Mouse (Mus musculus) neural tube, embryonic 14.5 days (tissue): ENCODE results near the gene G3bp2. TPM values are rescaled to one million over a fixed set of nuclear protein-coding genes. Genes with fewer than 3 reads are reported as not detected.

Experiments used
- ATAC-seq: fragments of 200-750 bp; cut with Nextera tagmentation; 2 replicates; pipeline ENCODE4 v1.8.0; 2017; ENCODE audit warnings: low read depth, mild to moderate bottlenecking, moderate TSS enrichment, moderate library complexity
- H3K27ac ChIP-seq: fragments of 300-500 bp; sonication (generic); 2 replicates; pipeline ENCODE4 v1.5.1; 2014; ENCODE audit warnings: low read depth, mild to moderate bottlenecking, control low read depth, low read length, moderate library complexity, mixed read lengths
- H3K27me3 ChIP-seq: fragments of 300-500 bp; sonication (generic); 2 replicates; pipeline ENCODE4 v1.6.1; 2014; ENCODE audit warnings: low read length; ENCODE audit not compliant: control insufficient read depth, insufficient read depth
- H3K36me3 ChIP-seq: fragments of 300-500 bp; sonication (generic); 2 replicates; pipeline ENCODE4 v1.6.1; 2014; ENCODE audit warnings: low read length, mixed read lengths; ENCODE audit not compliant: control insufficient read depth, insufficient read depth
- H3K4me1 ChIP-seq: fragments of 300-500 bp; sonication (generic); 2 replicates; pipeline ENCODE4 v1.6.1; 2014; ENCODE audit warnings: low read length; ENCODE audit not compliant: control insufficient read depth, insufficient read depth
- H3K4me2 ChIP-seq: fragments of 300-500 bp; sonication (generic); 2 replicates; pipeline ENCODE4 v1.6.1; 2014; ENCODE audit warnings: mild to moderate bottlenecking, low read depth, low read length, control low read depth
- H3K4me3 ChIP-seq: fragments of 300-500 bp; sonication (generic); 2 replicates; pipeline ENCODE4 v1.5.1; 2014; ENCODE audit warnings: low read depth, low read length, control low read depth, mixed read lengths
- H3K9ac ChIP-seq: fragments of 300-500 bp; sonication (generic); replicated peaks from 2 replicates; pipeline ENCODE4 v1.6.1; 2014; ENCODE audit warnings: low read depth, mild to moderate bottlenecking, control low read depth, low read length, mixed read lengths
- H3K9me3 ChIP-seq: fragments of 300-500 bp; sonication (generic); 2 replicates; pipeline ENCODE4 v1.6.1; 2016; ENCODE audit warnings: low read length; ENCODE audit not compliant: control insufficient read depth
- WGBS: fragments of 180-500 bp; shearing (Covaris S2); extraction: QIAGEN DNeasy Blood & Tissue Kit; methylation state at CpG from one replicate; pipeline ENCODE4 v1.1.7; 2014; 5-methylcytosine and 5-hydroxymethylcytosine counted together
- polyA plus RNA-seq: library from polyadenylated mRNA; unstranded; fragments of >200 nt; fragmentation: Nextera tagmentation; extraction: Ambion mirVana; gene quantifications from 2 replicates; pipeline ENCODE4 v1.2.1, GENCODE M21; 2014

G3bp2 gene
- polyA plus RNA-seq, 1 experiment from 2014 or later: 408 TPM

DNA sequence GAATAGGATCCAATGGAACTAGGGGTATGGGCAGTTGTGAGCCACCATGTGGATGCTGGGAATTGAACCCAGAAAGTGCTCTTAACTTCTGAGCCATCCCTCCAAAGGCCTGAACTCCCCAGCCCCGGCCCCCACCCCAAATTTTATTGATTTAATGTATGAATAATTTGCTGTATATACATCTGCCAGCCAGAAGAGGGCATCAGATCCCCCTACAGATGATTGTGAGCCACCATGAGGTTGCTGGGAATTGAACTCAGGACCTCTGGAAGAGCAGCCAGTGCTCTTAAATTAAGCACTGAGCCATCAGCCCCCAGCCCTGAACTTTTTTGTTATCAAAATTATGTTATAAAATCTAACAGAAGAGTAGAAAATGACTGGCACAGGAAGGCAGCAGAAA, 7.2 kb downstream of the G3bp2 start:
- H3K4me2 ChIP-seq: no peak overlapping the region
- WGBS: 77% methylated on average over 1 of the region's 1 CpGs
- no peak overlapping the region for H3K27ac ChIP-seq
- H3K4me3 ChIP-seq: no peak overlapping the region
- H3K9ac ChIP-seq: no peak overlapping the region
- no peak for ATAC-seq
- no peaks in the 10 kb centered on the region for H3K27me3 ChIP-seq
- H3K9me3 ChIP-seq: no peaks in the 10 kb centered on the region
- peaks cover 15% of the 10 kb centered on the region for H3K4me1 ChIP-seq
- H3K36me3 ChIP-seq: 0 out of 2 replicates have a peak, but pooled peaks cover 6% of the 10 kb centered on the region

DNA sequence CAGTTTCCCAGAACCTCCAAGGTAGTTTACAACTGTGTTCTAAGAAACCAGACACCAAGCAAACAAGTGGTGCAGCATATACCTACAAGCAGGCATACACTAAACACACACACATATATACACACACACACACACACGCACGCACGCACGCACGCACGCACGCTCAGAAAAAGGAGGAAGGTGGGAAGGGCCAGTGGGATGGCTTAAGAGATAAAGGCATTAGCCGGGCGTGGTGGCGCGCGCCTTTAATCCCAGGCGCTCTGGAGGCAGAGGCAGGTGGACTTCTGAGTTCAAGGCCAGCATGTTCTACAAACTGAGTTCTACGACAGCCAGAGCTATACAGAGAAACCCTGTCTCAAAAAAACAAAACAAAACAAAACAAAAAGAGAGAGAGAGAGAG, 9.5 kb downstream of the G3bp2 start:
- Histone ChIP-seq H3K36me3 (peaks cover 8% of the 10 kb centered on the region; the same call in 1 of the 2 replicates), H3K27ac (no peak overlapping the region), H3K9ac (no peak overlapping the region), H3K4me1 (no peaks in the 10 kb centered on the region), H3K4me2 (no peak overlapping the region), H3K9me3 (no peaks in the 10 kb centered on the region), H3K27me3 (no peaks in the 10 kb centered on the region), H3K4me3 (no peak overlapping the region)
- WGBS: 92% methylated on average over 14 of the region's 14 CpGs
- ATAC-seq: no peak

GRCm38 (mm10) chr5:92063192-92063591, 20.3 kb downstream of the G3bp2 start:
- no peaks in the 10 kb centered on the region for H3K9me3 ChIP-seq
- no peaks in the 10 kb centered on the region for H3K27me3 ChIP-seq
- H3K36me3 ChIP-seq: peaks cover 39% of the 10 kb centered on the region
- no peak overlapping the region for H3K9ac ChIP-seq
- no peak overlapping the region for H3K4me3 ChIP-seq
- ATAC-seq: no peak
- 98% methylated on average over 2 of the region's 2 CpGs for WGBS
- no peaks in the 10 kb centered on the region for H3K4me1 ChIP-seq
- H3K4me2 ChIP-seq: no peak overlapping the region
- H3K27ac ChIP-seq: no peak overlapping the region

DNA sequence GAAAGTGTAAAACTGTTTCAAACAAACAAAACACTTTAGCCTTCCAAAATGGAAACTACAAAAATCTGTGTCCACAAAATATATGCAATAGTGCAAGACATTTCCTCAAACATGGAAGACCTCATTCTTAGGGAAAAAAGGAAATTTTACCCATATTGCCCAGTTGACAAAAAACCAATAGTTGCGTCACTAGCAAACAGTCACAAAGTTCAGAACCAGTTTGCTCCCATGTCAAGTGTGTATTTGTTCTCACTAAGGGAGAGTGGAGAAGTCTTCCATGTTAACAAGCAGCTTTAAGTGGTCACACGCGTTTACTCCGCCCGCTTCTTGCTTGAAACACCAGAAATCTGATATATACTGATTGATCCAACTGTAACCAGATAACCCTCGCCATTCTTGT, 30.7 kb downstream of the G3bp2 start:
- ATAC-seq: no peak
- no peaks in the 10 kb centered on the region for H3K27me3 ChIP-seq
- no peak overlapping the region for H3K9ac ChIP-seq
- H3K9me3 ChIP-seq: no peaks in the 10 kb centered on the region
- H3K4me3 ChIP-seq: no peak overlapping the region
- no peak overlapping the region for H3K27ac ChIP-seq
- peaks cover 51% of the 10 kb centered on the region for H3K36me3 ChIP-seq
- 98% methylated on average over 6 of the region's 6 CpGs for WGBS
- no peaks in the 10 kb centered on the region for H3K4me1 ChIP-seq
- H3K4me2 ChIP-seq: no peak overlapping the region

- no peak for ATAC-seq
- Histone ChIP-seq H3K9ac (no peak overlapping the region), H3K4me3 (no peak overlapping the region), H3K27ac (no peak overlapping the region), H3K36me3 (peaks cover 26% of the 10 kb centered on the region), H3K4me1 (no peaks in the 10 kb centered on the region), H3K27me3 (no peaks in the 10 kb centered on the region), H3K4me2 (no peak overlapping the region), H3K9me3 (no peaks in the 10 kb centered on the region)
- WGBS: 88% methylated on average over 3 of the region's 3 CpGs
These were observed 33.1 kb downstream of the G3bp2 start for GRCm38 (mm10) chr5:92050419-92050818.

- H3K36me3 ChIP-seq: no peaks in the 10 kb centered on the region
- no peak for ATAC-seq
- no peaks in the 10 kb centered on the region for H3K27me3 ChIP-seq
- H3K4me3 ChIP-seq: peak within 1 kb of the TSS; percentile 75
- peak within 1 kb of the TSS; percentile 95 for H3K4me2 ChIP-seq
- H3K9ac ChIP-seq: peak within 1 kb of the TSS; percentile 54
- H3K9me3 ChIP-seq: no peaks in the 10 kb centered on the region
- no peaks in the 10 kb centered on the region for H3K4me1 ChIP-seq
- H3K27ac ChIP-seq: no peak within 1 kb of the TSS
- WGBS: 66% methylated on average over 4 of the region's 4 CpGs
These were observed 39.7 kb downstream of the G3bp2 start, which contains the start of gene Cdkl2 for GRCm38 (mm10) chr5:92043783-92044182. Gene Cdkl2, minus strand, starts transcription at chr5:92043883.

GRCm38 (mm10) chr5:92042377-92043348, 40.9 kb downstream of the G3bp2 start:
- H3K36me3 ChIP-seq: no peaks in the 10 kb centered on the region
- H3K27me3 ChIP-seq: no peaks in the 10 kb centered on the region
- ATAC-seq: peak; percentile 99
- peak overlapping the region; percentile 54 for H3K9ac ChIP-seq
- no peak overlapping the region; the same call in 1 of the 2 replicates for H3K27ac ChIP-seq
- H3K4me1 ChIP-seq: no peaks in the 10 kb centered on the region
- peak overlapping the region; percentile 95 for H3K4me2 ChIP-seq
- peak overlapping the region; percentile 75 for H3K4me3 ChIP-seq
- H3K9me3 ChIP-seq: no peaks in the 10 kb centered on the region
- WGBS: under 1% methylated on average over 68 of the region's 68 CpGs

- no peaks in the 10 kb centered on the region for H3K36me3 ChIP-seq
- 84% methylated on average over 2 of the region's 2 CpGs for WGBS
- no peaks in the 10 kb centered on the region for H3K4me1 ChIP-seq
- H3K27me3 ChIP-seq: no peaks in the 10 kb centered on the region
- no peak for ATAC-seq
- H3K4me3 ChIP-seq: no peak overlapping the region
- H3K9ac ChIP-seq: no peak overlapping the region
- no peak overlapping the region for H3K4me2 ChIP-seq
- no peak overlapping the region for H3K27ac ChIP-seq
- no peaks in the 10 kb centered on the region for H3K9me3 ChIP-seq
These were observed 63.6 kb downstream of the G3bp2 start for GRCm38 (mm10) chr5:92019960-92020359.

DNA sequence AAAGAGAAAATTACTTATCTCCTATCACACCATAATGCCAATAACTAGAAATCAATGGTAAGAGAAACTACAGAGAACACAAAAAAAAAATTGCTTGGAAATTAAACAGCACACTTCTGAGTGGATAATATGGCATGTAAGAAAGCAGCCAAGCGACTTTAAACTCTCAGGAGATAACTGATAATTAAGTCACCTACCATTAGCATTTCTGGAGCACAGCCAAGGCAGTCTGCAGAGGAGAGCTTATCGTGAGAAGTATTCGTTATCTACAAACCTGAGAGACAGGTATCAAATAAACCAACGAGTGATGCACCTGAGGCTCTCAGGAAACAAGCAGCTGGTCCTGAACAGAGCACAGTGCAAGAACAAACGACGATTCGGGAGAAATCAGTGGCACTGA, 71.8 kb downstream of the G3bp2 start:
- no peaks in the 10 kb centered on the region for H3K36me3 ChIP-seq
- no peaks in the 10 kb centered on the region for H3K27me3 ChIP-seq
- no peak for ATAC-seq
- no peak overlapping the region for H3K4me2 ChIP-seq
- no peaks in the 10 kb centered on the region for H3K4me1 ChIP-seq
- WGBS: 70% methylated on average over 7 of the region's 7 CpGs
- no peak overlapping the region for H3K4me3 ChIP-seq
- H3K9me3 ChIP-seq: no peaks in the 10 kb centered on the region
- H3K27ac ChIP-seq: no peak overlapping the region
- no peak overlapping the region for H3K9ac ChIP-seq
